ENCODE assay signal across 15 mouse cellular contexts in the genomic region with DNA sequence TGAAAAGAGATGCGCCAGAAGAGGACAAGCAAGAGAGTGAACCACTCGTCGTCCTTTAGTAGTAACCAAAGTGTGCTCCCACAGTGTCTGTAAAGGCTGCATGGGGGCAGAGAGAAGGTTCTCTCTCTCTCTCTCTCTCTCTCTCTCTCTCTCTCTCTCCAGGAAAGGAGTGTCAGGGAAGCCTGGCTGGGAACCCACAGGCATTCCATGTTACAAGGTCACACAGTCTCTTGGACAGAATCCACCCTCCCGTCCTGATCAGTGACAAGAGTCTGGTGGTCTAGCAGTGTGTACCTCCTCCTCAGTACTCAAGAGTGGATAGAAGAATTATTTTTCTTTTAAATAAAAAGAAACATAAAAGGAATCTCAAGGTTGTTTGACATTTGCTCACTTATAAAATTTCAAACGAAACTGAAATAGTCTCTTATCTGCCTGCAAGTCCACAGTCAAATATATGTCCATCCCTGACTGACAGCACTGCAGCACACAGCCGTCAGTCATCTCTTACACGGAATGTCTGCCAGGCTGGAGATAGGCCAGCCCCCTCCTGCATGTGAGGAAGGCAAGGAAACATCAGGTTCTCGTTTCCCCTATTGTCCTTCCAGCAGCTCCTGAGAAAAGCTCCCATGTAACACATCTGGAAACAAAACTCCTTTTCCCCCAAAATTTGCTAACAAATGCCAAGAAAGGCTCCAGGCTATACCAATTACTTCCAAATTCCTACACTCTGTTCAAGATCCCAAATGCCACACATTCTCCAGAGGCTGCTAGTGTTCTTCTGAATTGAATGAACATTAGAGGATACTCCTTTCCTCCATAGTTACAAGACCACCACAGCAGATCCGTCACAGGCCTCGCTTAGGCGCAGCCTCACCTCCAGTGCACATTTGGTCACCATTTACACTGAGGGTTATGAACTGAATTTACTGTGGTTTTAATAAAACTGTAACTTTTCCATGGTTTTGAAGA.
DNase-seq lines count a peak whose midpoint lies in the region; ATAC-seq and TF ChIP-seq lines count a peak whose summit lies in the region.
"Had no signal": no experiment of that assay in that cellular context is flagged by ENCODE, and none has a peak within 500 bp of the region (broad histone marks: within the 10 kb centered on the region; RNA-seq: fewer than 3 reads in every experiment).

No protein-coding gene starts in this region.

- peaks cover 25% of the 10 kb centered on the region for H3K4me1 ChIP-seq in embryonic facial prominence, embryonic 12.5 days
- peaks cover 28% of the 10 kb centered on the region for H3K4me1 ChIP-seq in heart, postnatal 0 days (ENCODE audit: control insufficient read depth, insufficient read depth)
- H3K4me1 ChIP-seq: midbrain, embryonic 10.5 days; neural tube, embryonic 13.5 days had no signal

- peak; percentile 16 to 21 for DNase-seq in kidney, postnatal 4 days
- DNase-seq in kidney, postnatal 14 days: no peak
- peak; percentile 81 for DNase-seq in heart, postnatal 0 days (ENCODE audit: low spot score)
- DNase-seq in lung, postnatal 10 days: peak; percentile 68
- DNase-seq: cerebellum, adult 18-20 months; gastrocnemius, postnatal 10 days; right cerebral cortex, postnatal 4 days had no signal

- TF ChIP-seq EP300 in heart, postnatal 0 days (IDR thresholded peaks at IDR 0.05; ENCODE audit: low read depth): no peak

- no peaks in the 10 kb centered on the region for H3K36me3 ChIP-seq in embryonic facial prominence, embryonic 12.5 days
- H3K36me3 ChIP-seq in heart, postnatal 0 days (replicated peaks; ENCODE audit: control insufficient read depth, insufficient read depth, low read length): no peaks in the 10 kb centered on the region
- H3K36me3 ChIP-seq: midbrain, embryonic 10.5 days; neural tube, embryonic 13.5 days had no signal

- H3K9me3 ChIP-seq in embryonic facial prominence, embryonic 12.5 days: no peaks in the 10 kb centered on the region
- no peaks in the 10 kb centered on the region for H3K9me3 ChIP-seq in heart, postnatal 0 days (replicated peaks; ENCODE audit: control insufficient read depth, low read length)
- H3K9me3 ChIP-seq: midbrain, embryonic 10.5 days; neural tube, embryonic 13.5 days had no signal

- H3K4me3 ChIP-seq in embryonic facial prominence, embryonic 12.5 days: no peak overlapping the region
- H3K4me3 ChIP-seq in heart, postnatal 0 days (ENCODE audit: low read depth, low read length): no peak overlapping the region
- H3K4me3 ChIP-seq: erythroblast, embryonic 14.5 days; midbrain, embryonic 10.5 days; neural tube, embryonic 13.5 days had no signal

- no peaks in the 10 kb centered on the region for H3K27me3 ChIP-seq in embryonic facial prominence, embryonic 12.5 days
- H3K27me3 ChIP-seq in heart, postnatal 0 days (ENCODE audit: control insufficient read depth, insufficient read depth, low read length): no peaks in the 10 kb centered on the region
- H3K27me3 ChIP-seq: neural tube, embryonic 13.5 days had no signal

- peak overlapping the region; percentile 65 for H3K27ac ChIP-seq in embryonic facial prominence, embryonic 12.5 days
- H3K27ac ChIP-seq in heart, postnatal 0 days (ENCODE audit: low read depth): peak overlapping the region; percentile 77
- H3K27ac ChIP-seq: hindbrain, embryonic 14.5 days; midbrain, embryonic 10.5 days; neural tube, embryonic 13.5 days had no signal

- 47% methylated on average over 11 of the region's 11 CpGs for WGBS in embryonic facial prominence, embryonic 12.5 days
- WGBS in heart, postnatal 0 days: 35% methylated on average over 11 of the region's 11 CpGs

- no peak overlapping the region for H3K9ac ChIP-seq in embryonic facial prominence, embryonic 12.5 days
- no peak overlapping the region; the same call in 1 of the 2 replicates for H3K9ac ChIP-seq in heart, postnatal 0 days (replicated peaks; ENCODE audit: low read depth, low read length)
- H3K9ac ChIP-seq: hindbrain, embryonic 14.5 days; neural tube, embryonic 13.5 days had no signal

- no peak overlapping the region for H3K4me2 ChIP-seq in embryonic facial prominence, embryonic 12.5 days (replicated peaks)
- peak overlapping the region; percentile 3; the same call in 1 of the 2 replicates for H3K4me2 ChIP-seq in heart, postnatal 0 days (ENCODE audit: low read depth, low read length)
- H3K4me2 ChIP-seq: hindbrain, embryonic 14.5 days; neural tube, embryonic 13.5 days had no signal

- TF ChIP-seq CTCF in heart, postnatal 0 days (IDR thresholded peaks at IDR 0.05; ENCODE audit: low read depth): no peak

- ATAC-seq in embryonic facial prominence, embryonic 12.5 days (ENCODE audit: insufficient number of reproducible peaks, insufficient read depth, low FRiP score, low TSS enrichment): no peak
- ATAC-seq in heart, postnatal 0 days (ENCODE audit: insufficient read depth, low read depth): peak; percentile 87
- ATAC-seq in CD4-positive, CD25-positive, alpha-beta regulatory T cell, adult 4 months: no peak
- no peak for ATAC-seq in megakaryocyte progenitor cell, adult 5-6 weeks (replicated peaks; ENCODE audit: poor library complexity)
- ATAC-seq: activated CD4-positive, CD25-positive, alpha-beta regulatory T cell, adult 4 months had no signal
